Mouse (Mus musculus): ENCODE measurements around the gene Tmem245.

DNA sequence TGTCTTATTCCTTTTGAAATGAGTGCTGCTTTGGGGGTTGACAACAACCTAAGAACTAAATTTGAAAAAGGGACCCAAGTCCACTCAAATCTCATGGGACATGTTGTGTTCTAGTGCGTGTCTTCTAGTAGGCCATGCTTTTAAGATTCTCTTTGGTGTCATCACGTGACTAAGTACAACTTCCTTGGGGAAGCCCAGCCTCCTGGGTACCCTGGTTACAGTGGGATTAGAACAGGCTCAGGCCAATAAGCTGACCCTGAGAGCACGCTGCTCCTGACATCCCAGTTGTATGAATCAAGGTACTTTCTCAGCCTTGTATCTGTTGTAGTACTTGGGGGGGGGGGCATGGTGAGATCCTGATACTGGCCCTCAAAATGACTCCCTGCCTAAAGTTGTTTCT is 4.5 kb upstream of the Tmem245 start:
- no peak for TF ChIP-seq POLR2A (IDR thresholded peaks at IDR 0.05; ENCODE audit: borderline replicate concordance, insufficient read depth, low read length)
- TF ChIP-seq CTCF (IDR thresholded peaks at IDR 0.05; ENCODE audit: borderline replicate concordance, insufficient read depth, low read depth, low read length), result no peak
